Mouse (Mus musculus): ENCODE measurements around the gene Ntf5. TPM values are rescaled to one million over a fixed set of nuclear protein-coding genes. Genes with fewer than 3 reads are reported as not detected.

Ntf5 gene
- polyA plus RNA-seq, 1 experiment from 2014 or later, result 3.8 TPM

DNA sequence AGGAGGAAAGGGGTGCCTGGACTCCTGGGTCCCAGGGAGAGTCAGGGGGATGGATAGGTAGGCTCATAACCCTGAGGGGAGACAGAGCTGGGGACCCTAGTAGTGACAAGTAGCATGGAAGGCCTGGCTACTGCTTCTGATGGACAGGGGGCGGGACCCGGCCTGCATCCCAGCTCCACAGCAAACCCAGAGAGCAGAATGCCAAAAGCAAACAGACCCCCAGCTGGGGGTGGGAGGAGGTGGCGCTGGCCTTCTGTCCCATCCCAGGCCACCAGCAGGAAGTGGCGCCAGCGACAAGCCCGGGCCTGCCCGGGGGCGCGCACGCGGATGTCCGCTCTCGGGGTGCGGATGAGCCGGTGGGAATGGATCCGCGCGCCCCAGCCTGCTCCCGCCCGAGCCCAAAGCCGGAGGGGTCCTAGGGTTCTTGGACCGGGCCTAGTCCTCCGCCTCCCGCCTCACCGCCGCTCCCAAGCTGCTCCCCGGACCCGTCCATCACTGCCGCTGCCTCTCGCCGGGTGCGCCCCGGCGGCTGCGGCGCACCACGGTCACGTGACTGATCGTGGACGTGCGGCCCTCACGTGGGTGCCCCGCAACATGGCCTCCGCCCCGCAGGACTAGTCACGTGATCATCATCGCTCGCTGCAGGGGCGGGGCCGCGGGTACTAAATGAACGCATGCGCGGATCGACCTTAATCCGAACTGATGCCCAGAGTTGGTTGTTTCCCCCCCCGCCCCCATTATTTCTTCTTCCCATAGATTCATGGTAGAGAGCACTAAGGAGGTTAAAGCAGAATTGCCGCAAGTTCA, 53.0 kb downstream of the Ntf5 start, which contains the start of gene Bax:
Gene Bax (minus strand): TSS at position 616 of the 807 bp plus-strand sequence.
- peak within 1 kb of the TSS; percentile 94 for H3K4me2 ChIP-seq (ENCODE audit: low read depth, severe bottlenecking)
- peak; percentile 97 for DNase-seq (ENCODE audit: low spot score)
- H3K27me3 ChIP-seq (ENCODE audit: control insufficient read depth, insufficient read depth, low read length), result no peaks in the 10 kb centered on the region
- H3K27ac ChIP-seq (replicated peaks; ENCODE audit: low read depth, low read length), result 0 out of 2 replicates have a peak within 1 kb of the TSS, but pooled peaks have one; percentile 26
- H3K4me3 ChIP-seq (ENCODE audit: low read depth, low read length), result peak within 1 kb of the TSS; percentile 90
- peaks cover 14% of the 10 kb centered on the region for H3K4me1 ChIP-seq (ENCODE audit: control insufficient read depth, insufficient read depth, low read length)
- no peaks in the 10 kb centered on the region for H3K9me3 ChIP-seq (ENCODE audit: control insufficient read depth, low read length)
- peaks cover 10% of the 10 kb centered on the region for H3K36me3 ChIP-seq (ENCODE audit: control insufficient read depth, insufficient read depth, low read length)
- H3K9ac ChIP-seq (ENCODE audit: low read length), result peak within 1 kb of the TSS; percentile 83
- WGBS, result under 1% methylated on average over 56 of the region's 58 CpGs
- ATAC-seq (ENCODE audit: insufficient number of reproducible peaks, low FRiP score, low TSS enrichment, low read depth), result peak; percentile 77

Small RNA genes lying within 50 kb of the gene (microRNA-seq; reads per million reads assigned to microRNA genes)
- not detected for gene Gm22133

Other genes starting within 250 kb of the Ntf5 start
- 0.11 TPM in 1 of 2 replicates, not detected in the other for gene Slc17a7, start 249.7 kb upstream of the Ntf5 start, polyA plus RNA-seq (2014; fragmentation: Nextera tagmentation; extraction: Ambion mirVana)
- not detected in 2 replicates for gene Gfy, start 234.1 kb upstream of the Ntf5 start, polyA plus RNA-seq (2014; fragmentation: Nextera tagmentation; extraction: Ambion mirVana)
- not detected in 2 replicates for gene Pth2, start 232.7 kb upstream of the Ntf5 start, polyA plus RNA-seq (2014; fragmentation: Nextera tagmentation; extraction: Ambion mirVana)
- gene Ccdc155, start 208.8 kb upstream of the Ntf5 start, polyA plus RNA-seq (2014; fragmentation: Nextera tagmentation; extraction: Ambion mirVana), result 0.41 and 0.51 TPM in 2 replicates
- 0.51 and 0.60 TPM in 2 replicates for gene Dkkl1, start 201.5 kb upstream of the Ntf5 start, polyA plus RNA-seq (2014; fragmentation: Nextera tagmentation; extraction: Ambion mirVana)
- 378 and 385 TPM in 2 replicates for gene Tead2, start 197.9 kb upstream of the Ntf5 start, polyA plus RNA-seq (2014; fragmentation: Nextera tagmentation; extraction: Ambion mirVana)
- 0.82 and 1.6 TPM in 2 replicates for gene Cd37, start 174.6 kb upstream of the Ntf5 start, polyA plus RNA-seq (2014; fragmentation: Nextera tagmentation; extraction: Ambion mirVana)
- gene Slc6a16, start 172.6 kb upstream of the Ntf5 start, polyA plus RNA-seq (2014; fragmentation: Nextera tagmentation; extraction: Ambion mirVana), result 0.20 and 0.36 TPM in 2 replicates
- not detected in 2 replicates for gene Slc6a21, start 136.2 kb upstream of the Ntf5 start, polyA plus RNA-seq (2014; fragmentation: Nextera tagmentation; extraction: Ambion mirVana)
- gene Trpm4, start 79.9 kb upstream of the Ntf5 start, polyA plus RNA-seq (2014; fragmentation: Nextera tagmentation; extraction: Ambion mirVana), result 6.7 and 8.9 TPM in 2 replicates
- 0.52 and 0.83 TPM in 2 replicates for gene Hrc, start 78.4 kb upstream of the Ntf5 start, polyA plus RNA-seq (2014; fragmentation: Nextera tagmentation; extraction: Ambion mirVana)
- 5.4 and 6.1 TPM in 2 replicates for gene Ppfia3, start 46.7 kb upstream of the Ntf5 start, polyA plus RNA-seq (2014; fragmentation: Nextera tagmentation; extraction: Ambion mirVana)
- gene Lin7b, start 43.1 kb upstream of the Ntf5 start, polyA plus RNA-seq (2014; fragmentation: Nextera tagmentation; extraction: Ambion mirVana), result 0.43 and 0.89 TPM in 2 replicates
- gene Snrnp70, start 18.0 kb upstream of the Ntf5 start, polyA plus RNA-seq (2014; fragmentation: Nextera tagmentation; extraction: Ambion mirVana), result 87.5 and 93.0 TPM in 2 replicates
- gene Kcna7, start 8.0 kb upstream of the Ntf5 start, polyA plus RNA-seq (2014; fragmentation: Nextera tagmentation; extraction: Ambion mirVana), result not detected in 2 replicates
- gene Lhb, start 7.1 kb downstream of the Ntf5 start, polyA plus RNA-seq (2014; fragmentation: Nextera tagmentation; extraction: Ambion mirVana), result not detected in 2 replicates
- 39.1 and 41.8 TPM in 2 replicates for gene Gys1, start 21.1 kb downstream of the Ntf5 start, polyA plus RNA-seq (2014; fragmentation: Nextera tagmentation; extraction: Ambion mirVana)
- 184 and 187 TPM in 2 replicates for gene Ruvbl2, start 24.4 kb downstream of the Ntf5 start, polyA plus RNA-seq (2014; fragmentation: Nextera tagmentation; extraction: Ambion mirVana)
- gene Ftl1, start 46.2 kb downstream of the Ntf5 start, polyA plus RNA-seq (2014; fragmentation: Nextera tagmentation; extraction: Ambion mirVana), result 4,688 and 5,046 TPM in 2 replicates
- 186 and 191 TPM in 2 replicates for gene Bax, start 53.2 kb downstream of the Ntf5 start, polyA plus RNA-seq (2014; fragmentation: Nextera tagmentation; extraction: Ambion mirVana)
- 1.1 and 1.5 TPM in 2 replicates for gene Tulp2, start 68.2 kb downstream of the Ntf5 start, polyA plus RNA-seq (2014; fragmentation: Nextera tagmentation; extraction: Ambion mirVana)
- gene Gm45808, start 73.1 kb downstream of the Ntf5 start, polyA plus RNA-seq (2014; fragmentation: Nextera tagmentation; extraction: Ambion mirVana), result not detected in 2 replicates
- gene Dhdh, start 75.1 kb downstream of the Ntf5 start, polyA plus RNA-seq (2014; fragmentation: Nextera tagmentation; extraction: Ambion mirVana), result 3.3 and 4.3 TPM in 2 replicates
- gene Nucb1, start 96.7 kb downstream of the Ntf5 start, polyA plus RNA-seq (2014; fragmentation: Nextera tagmentation; extraction: Ambion mirVana), result 116 and 122 TPM in 2 replicates
- 19.5 and 21.9 TPM in 2 replicates for gene Ppp1r15a, start 112.6 kb downstream of the Ntf5 start, polyA plus RNA-seq (2014; fragmentation: Nextera tagmentation; extraction: Ambion mirVana)
- 0.52 and 0.64 TPM in 2 replicates for gene Plekha4, start 112.6 kb downstream of the Ntf5 start, polyA plus RNA-seq (2014; fragmentation: Nextera tagmentation; extraction: Ambion mirVana)
- 0.58 and 1.0 TPM in 2 replicates for gene Hsd17b14, start 141.2 kb downstream of the Ntf5 start, polyA plus RNA-seq (2014; fragmentation: Nextera tagmentation; extraction: Ambion mirVana)
- gene Bcat2, start 156.5 kb downstream of the Ntf5 start, polyA plus RNA-seq (2014; fragmentation: Nextera tagmentation; extraction: Ambion mirVana), result 50.7 and 54.2 TPM in 2 replicates
- gene Fgf21, start 201.8 kb downstream of the Ntf5 start, polyA plus RNA-seq (2014; fragmentation: Nextera tagmentation; extraction: Ambion mirVana), result not detected in 2 replicates
- 0.07 TPM in 1 of 2 replicates, not detected in the other for gene Fut1, start 203.6 kb downstream of the Ntf5 start, polyA plus RNA-seq (2014; fragmentation: Nextera tagmentation; extraction: Ambion mirVana)
- not detected in 2 replicates for gene Izumo1, start 208.1 kb downstream of the Ntf5 start, polyA plus RNA-seq (2014; fragmentation: Nextera tagmentation; extraction: Ambion mirVana)
- gene Rasip1, start 213.8 kb downstream of the Ntf5 start, polyA plus RNA-seq (2014; fragmentation: Nextera tagmentation; extraction: Ambion mirVana), result 5.8 and 6.4 TPM in 2 replicates
- 2.8 and 5.1 TPM in 2 replicates for gene Mamstr, start 226.3 kb downstream of the Ntf5 start, polyA plus RNA-seq (2014; fragmentation: Nextera tagmentation; extraction: Ambion mirVana)